Mouse (Mus musculus) left cerebral cortex, adult 2 months (tissue): ENCODE results near the gene Zyg11a. TPM values are rescaled to one million over a fixed set of nuclear protein-coding genes. Genes with fewer than 3 reads are reported as not detected.

Experiments
- DNase-seq, 2 experiments: peaks; one replicate each; pipeline ENCODE4 v3.0.0; 2021 to 2022; ENCODE audit warnings: low spot score in 2 of 2, mixed read lengths in 1 of 2; ENCODE audit errors: extremely low spot score in 1 of 2
- H3K27ac ChIP-seq: fragments of 200-600 bp; 2 replicates; pipeline ENCODE4 v1.8.1; 2022
- H3K4me3 ChIP-seq: fragments of 200-600 bp; 2 replicates; pipeline ENCODE4 v1.8.1; 2022
- CTCF ChIP-seq: fragments of 200-600 bp; IDR thresholded peaks from 2 replicates; pipeline ENCODE4 v1.8.1; 2022; ENCODE audit warnings: antibody characterized with exemption, mild to moderate bottlenecking, moderate library complexity
- intact Hi-C: fragments of 180-260 bp; cut with DNase I; formaldehyde crosslinking; loops from one replicate; pipeline ENCODE4 v1.15.1; 2025
- long read RNA-seq, 2 experiments: library from polyadenylated mRNA; stranded (forward); transcript quantifications; one replicate each; pipeline ENCODE4 v2.0.0; 2021; ENCODE audit warnings: borderline mapping rate in 2 of 2
- total RNA-seq, 2 experiments: library from RNA; stranded (reverse); gene quantifications; 2 replicates each; pipeline ENCODE4 v1.2.3; 2021

Zyg11a gene
- not detected for total RNA-seq
- long read RNA-seq, experiment 1, result 0 reads
- long read RNA-seq, experiment 2, result 0 reads

DNA sequence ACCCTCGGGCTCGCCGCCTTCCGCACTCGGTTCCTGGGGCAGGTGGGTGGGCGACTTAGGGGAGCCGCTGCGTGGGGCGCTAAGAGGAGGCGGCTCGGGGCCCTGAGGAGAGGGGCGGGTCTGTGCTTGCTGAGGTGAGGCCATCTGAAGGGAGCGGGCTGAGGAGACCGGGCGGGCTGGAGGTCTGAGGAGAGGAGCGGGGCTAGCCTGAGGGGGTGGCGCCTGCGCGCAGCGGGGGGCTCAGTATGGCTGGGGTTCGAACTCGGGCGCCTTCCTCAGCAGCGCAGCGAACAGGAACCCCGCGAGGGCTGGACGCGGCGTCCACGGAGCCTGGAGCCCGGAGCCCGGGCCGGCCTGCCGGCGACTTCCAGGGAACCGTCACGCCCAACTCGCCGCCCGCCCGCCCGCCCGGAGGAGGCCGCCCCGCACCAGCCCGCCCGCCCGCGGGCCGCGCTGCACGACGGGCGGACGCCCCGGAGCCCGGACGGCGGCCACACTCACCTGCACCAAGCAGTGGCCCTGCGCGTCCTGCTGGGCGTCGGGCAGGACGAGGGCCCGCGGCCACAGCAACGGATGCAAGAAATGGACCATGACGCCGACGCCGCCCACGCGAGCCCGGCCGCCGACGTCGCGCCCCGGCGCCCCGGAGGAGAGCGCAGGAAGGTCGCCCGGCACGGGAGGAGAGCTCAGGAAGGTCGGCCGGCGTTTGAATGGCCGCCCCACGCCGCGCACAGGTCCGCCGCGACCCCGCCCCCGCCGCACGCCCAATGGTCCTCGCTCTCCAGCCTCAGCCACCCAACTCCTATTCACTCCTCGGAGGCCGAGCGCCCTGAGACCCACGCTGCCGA lies at the start of gene Zyg11a:
Gene Zyg11a, minus strand, starts transcription at position 717 of the 848 bp plus-strand sequence.
- TF ChIP-seq CTCF, result no peak
- intact Hi-C loops, result no loop called here
- no peak for DNase-seq
- 0 out of 2 replicates have a peak within 1 kb of the TSS, but pooled peaks have one; percentile 9 for H3K4me3 ChIP-seq
- H3K27ac ChIP-seq, result no peak within 1 kb of the TSS

DNA sequence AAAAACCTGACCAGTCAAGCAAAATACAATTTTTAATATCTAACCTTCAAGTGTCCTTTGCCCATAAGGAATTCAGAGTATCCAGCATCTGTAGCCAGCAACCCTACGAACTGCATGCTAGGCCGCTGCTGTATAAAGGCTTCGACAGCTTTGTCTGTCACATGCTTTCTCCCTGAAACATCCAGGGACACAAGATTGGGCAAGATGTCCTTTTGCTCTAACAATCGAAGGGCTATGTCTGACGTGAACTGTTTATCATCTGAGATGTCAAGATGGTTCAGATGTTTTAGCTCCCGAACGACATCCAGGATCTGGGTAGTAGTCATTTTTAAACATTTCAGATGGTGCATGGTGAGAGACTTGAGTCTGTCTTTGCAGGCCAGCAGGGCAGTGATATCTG lies 47.9 kb upstream of the Zyg11a start:
- Histone ChIP-seq H3K27ac (no peak overlapping the region), H3K4me3 (no peak overlapping the region)
- no peak for DNase-seq
- intact Hi-C loops, result no loop called here
- TF ChIP-seq CTCF, result no peak

DNA sequence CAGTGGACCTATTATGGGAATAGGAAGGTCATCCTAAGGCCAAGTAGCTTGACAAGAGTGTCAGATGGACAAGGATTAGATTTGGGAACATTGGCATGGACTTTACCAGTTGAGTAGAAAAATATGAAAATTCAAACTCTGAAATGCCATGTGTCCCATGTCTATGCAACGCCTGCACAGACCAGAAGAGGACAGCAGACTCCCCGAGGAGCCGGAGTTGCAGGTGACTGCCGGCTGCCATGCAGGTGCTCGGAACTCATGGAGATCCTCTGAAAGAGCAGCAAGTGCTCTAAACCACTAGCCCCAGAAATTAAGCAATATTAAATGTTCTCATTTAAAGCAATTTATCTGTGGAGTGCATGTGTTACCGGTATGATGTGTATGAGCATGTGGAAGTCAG lies 35.5 kb upstream of the Zyg11a start:
- DNase-seq, result no peak
- peak; percentile 43 for TF ChIP-seq CTCF
- Histone ChIP-seq H3K27ac (no peak overlapping the region), H3K4me3 (no peak overlapping the region)
- intact Hi-C loops, result no loop called here

DNA sequence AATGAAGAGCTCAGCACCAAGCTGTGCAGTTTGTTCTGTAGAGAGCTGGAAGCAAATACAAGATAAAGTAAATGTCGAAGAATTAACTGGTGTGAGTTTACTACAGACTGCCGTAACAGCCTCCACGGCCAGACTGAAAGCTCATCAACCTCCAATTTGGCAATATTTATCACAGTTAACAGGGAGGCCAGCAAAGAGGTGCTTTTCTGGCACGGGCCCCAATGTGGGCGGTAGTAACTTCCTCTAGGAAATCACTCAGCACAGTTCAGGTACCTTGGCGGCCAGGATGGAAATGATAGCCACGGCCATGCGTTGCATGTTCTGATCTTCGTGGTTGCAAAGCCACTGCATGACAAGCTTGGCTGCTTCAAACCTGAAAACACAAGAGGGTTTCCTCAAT lies 32.7 kb upstream of the Zyg11a start:
- intact Hi-C loops, result no loop called here
- DNase-seq, result no peak
- no peak overlapping the region for H3K27ac ChIP-seq
- no peak overlapping the region for H3K4me3 ChIP-seq
- no peak for TF ChIP-seq CTCF

DNA sequence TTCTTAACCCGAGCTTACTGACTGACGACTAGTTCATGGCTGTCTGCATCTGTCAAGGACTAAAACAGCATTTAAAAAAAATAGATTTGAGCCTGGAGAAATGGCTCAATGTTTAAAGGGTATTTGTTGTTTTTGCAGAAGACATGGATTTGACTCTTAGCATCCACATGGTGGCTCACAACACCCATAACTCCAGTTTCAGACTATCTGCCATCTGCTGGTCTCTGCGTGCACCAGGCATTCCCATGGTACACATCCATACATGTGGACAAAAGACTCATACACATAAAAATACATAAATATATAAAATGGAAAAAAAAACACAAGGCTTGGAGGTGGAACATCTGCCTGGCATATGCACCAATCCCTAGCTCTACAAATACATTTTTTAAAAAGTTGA lies 31.5 kb upstream of the Zyg11a start:
- intact Hi-C loops, result no loop called here

DNA sequence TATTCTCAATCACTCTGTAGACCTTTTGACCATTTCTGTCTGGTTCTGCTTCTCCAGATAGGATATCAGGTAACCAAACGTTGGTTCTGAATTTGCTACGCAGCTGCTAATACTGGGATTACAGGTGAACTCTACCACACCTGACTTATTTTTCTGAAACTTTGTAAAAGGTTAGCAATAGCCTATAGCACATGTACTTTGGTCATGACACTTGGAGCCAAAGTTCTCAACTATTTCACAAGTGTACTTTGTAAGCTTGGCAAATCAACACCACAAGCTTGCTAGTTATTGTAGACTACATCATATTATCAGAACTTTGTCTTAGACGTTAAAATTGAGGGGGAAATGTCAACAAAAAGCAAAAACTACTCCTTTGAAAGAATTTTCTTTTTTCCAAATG lies 15.8 kb upstream of the Zyg11a start:
- DNase-seq, result no peak
- TF ChIP-seq CTCF, result no peak
- intact Hi-C loops, result no loop called here
- Histone ChIP-seq H3K4me3 (no peak overlapping the region), H3K27ac (no peak overlapping the region)

More for the DNA sequence above, 31.5 kb upstream of the Zyg11a start:
- no peak; the same call in none of the 2 replicates for TF ChIP-seq CTCF
- Histone ChIP-seq H3K4me3 (no peak overlapping the region), H3K27ac (no peak overlapping the region)
- no peak for DNase-seq

DNA sequence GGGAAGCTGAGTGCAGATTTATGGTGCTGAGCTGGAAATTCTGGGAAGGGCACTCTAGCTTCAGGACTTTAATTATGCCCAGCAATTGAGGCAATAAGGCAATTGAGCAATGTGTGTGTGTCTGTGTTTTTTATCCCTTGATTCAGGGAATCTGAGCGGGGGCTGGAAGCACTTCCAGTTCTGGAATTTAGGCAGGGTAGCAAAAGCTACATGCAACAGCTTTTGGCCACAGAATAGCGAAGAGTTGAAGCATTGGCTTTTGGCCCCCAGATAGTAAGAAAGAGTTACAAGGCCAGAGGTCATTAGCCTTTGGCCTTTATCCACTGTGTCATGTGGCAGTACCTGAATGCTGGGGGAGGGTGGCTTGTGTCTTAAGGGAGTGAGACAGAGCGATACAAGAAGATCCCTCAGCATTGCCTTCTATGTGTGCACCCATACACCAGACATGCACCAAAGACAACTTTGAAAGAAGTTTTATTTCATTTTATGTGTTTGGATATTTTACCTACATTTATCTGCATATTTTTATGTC lies 7.6 kb upstream of the Zyg11a start:
- DNase-seq, result no peak
- Histone ChIP-seq H3K4me3 (no peak overlapping the region), H3K27ac (no peak overlapping the region)
- intact Hi-C loops, result no loop called here
- TF ChIP-seq CTCF, result no peak

DNA sequence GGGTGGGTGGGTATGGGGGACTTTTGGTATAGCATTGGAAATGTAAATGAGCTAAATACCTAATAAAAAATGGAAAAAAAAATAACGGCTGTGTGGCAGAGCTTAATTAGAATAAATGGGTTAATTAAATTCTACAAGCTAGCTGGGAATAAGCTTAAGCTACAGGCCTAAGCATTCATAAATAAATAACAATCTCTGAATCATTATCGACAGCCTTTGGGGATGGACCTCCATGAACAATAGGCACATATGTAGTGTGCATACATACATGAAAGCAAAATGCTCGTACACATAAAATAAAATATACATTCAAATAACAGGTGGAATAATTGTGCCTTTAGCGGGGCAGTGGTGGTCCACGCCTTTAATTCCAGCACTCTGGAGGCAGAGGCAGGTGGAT lies 4.7 kb upstream of the Zyg11a start:
- DNase-seq, result no peak
- intact Hi-C loops, result no loop called here
- Histone ChIP-seq H3K27ac (no peak overlapping the region), H3K4me3 (no peak overlapping the region)
- no peak for TF ChIP-seq CTCF

DNA sequence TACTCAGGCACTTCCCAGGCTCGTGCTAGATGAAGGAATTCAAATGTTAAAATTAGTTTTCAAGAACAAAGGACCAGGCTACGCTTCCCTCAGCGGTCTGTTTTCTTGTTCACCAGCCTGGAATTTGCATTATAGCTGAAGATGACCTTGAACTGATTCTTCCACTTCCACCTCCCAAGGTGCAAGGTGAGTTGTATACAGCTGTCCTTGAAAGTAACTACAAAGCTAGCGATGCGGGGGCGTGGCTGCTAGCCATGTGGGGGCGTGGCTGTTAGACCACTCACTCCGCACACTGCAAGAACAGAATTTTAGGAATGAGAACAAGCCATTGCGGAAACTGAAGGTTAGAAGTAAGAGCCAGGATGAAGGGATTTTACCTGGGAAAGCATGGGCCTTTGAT lies 1.2 kb upstream of the Zyg11a start:
- TF ChIP-seq CTCF, result no peak
- Histone ChIP-seq H3K4me3 (no peak overlapping the region), H3K27ac (no peak overlapping the region)
- intact Hi-C loops, result no loop called here
- no peak for DNase-seq

DNA sequence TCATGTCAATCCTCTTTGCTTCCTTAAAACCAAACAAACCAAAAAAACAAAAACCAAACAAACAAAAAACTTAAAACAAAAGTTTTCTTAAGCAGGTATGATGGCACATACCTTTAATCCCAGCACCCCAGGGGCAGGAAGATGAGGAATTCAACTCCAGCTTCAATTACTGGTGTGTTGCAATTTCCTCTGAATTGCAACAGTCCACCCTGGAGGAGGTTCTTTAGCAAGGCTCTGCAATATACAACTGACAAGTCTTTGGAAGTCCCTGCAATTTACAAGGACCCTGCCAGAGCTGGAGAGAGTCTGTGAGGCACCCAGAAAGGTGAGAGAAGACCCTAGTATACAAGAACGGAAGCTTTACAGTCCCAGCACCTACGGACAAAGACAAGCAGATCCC lies 4.8 kb downstream of the Zyg11a start:
- no peak overlapping the region for H3K27ac ChIP-seq
- intact Hi-C loops, result no loop called here
- no peak for DNase-seq
- H3K4me3 ChIP-seq, result no peak overlapping the region
- TF ChIP-seq CTCF, result no peak

DNA sequence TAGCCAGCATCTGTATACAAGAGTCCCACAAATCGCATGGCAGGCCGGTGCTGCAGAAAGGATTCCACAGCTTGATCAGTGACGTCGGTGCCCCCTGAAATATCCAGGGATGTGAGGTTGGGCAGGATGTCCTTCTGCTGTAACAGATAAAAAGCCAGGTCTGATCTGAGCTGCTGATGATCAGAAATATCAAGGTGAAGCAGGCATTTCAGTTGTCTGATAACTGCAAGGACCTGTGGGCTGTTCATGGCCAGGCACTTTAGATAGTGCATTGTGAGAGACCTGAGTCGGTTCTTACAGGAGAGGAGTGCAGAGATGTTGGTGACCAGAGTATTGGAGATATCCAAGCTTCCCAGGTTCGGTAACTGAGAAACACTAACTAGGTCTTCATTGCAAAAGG lies 13.2 kb downstream of the Zyg11a start:
- no peak for TF ChIP-seq CTCF
- intact Hi-C loops, result no loop called here
- H3K4me3 ChIP-seq, result no peak overlapping the region
- no peak overlapping the region for H3K27ac ChIP-seq
- DNase-seq, result no peak

DNA sequence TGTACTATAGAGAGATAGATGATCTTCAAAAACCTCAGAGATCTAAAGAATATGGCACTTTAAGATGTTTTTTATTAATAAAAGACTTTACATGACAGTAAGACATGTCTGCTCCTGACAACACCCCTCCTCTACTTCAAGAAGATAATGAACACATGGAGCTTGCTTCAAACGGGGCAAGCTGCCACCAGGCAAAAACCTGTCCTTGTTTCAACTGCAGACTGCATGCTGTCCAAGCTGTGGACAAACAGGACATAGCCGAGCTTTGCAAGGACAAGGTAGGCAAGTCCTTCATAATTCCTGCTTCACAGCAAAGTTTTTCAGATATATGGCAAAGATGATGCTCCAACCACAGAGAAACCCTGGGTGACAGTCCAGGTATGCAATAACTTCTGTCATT lies 18.6 kb downstream of the Zyg11a start:
- Histone ChIP-seq H3K27ac (no peak overlapping the region), H3K4me3 (no peak overlapping the region)
- TF ChIP-seq CTCF, result no peak
- intact Hi-C loops, result no loop called here
- no peak for DNase-seq
